Mouse (Mus musculus) E14TG2a.4 (cell line): ENCODE results near the gene Kirrel.

Source experiments
- H3K27me3 ChIP-seq: 2 replicates; pipeline ENCODE4 v1.6.1; 2014; ENCODE audit warnings: low read length, control low read depth; ENCODE audit not compliant: insufficient read depth
- H3K36me3 ChIP-seq: 2 replicates; pipeline ENCODE4 v1.6.1; 2014; ENCODE audit warnings: low read length, control low read depth; ENCODE audit not compliant: insufficient read depth
- H3K4me1 ChIP-seq: replicated peaks from 2 replicates; pipeline ENCODE4 v1.6.1; 2014; ENCODE audit warnings: low read depth, low read length, control low read depth
- H3K4me3 ChIP-seq: replicated peaks from 2 replicates; pipeline ENCODE4 v1.5.1; 2014; ENCODE audit warnings: mild to moderate bottlenecking, low read length
- H3K9me3 ChIP-seq: 2 replicates; pipeline ENCODE4 v1.6.1; 2014; ENCODE audit warnings: low read length, control low read depth
- CTCF ChIP-seq: conservative IDR thresholded peaks from 2 replicates; pipeline ENCODE4 v1.5.1; 2014; ENCODE audit warnings: low read length
- NANOG ChIP-seq: IDR thresholded peaks from 2 replicates; pipeline ENCODE4 v1.6.1; 2014; ENCODE audit warnings: borderline replicate concordance, low read length, mixed read lengths
- POU5F1 ChIP-seq: IDR thresholded peaks from 2 replicates; pipeline ENCODE4 v1.6.1; 2014; ENCODE audit warnings: low read length, borderline replicate concordance

Kirrel gene

DNA sequence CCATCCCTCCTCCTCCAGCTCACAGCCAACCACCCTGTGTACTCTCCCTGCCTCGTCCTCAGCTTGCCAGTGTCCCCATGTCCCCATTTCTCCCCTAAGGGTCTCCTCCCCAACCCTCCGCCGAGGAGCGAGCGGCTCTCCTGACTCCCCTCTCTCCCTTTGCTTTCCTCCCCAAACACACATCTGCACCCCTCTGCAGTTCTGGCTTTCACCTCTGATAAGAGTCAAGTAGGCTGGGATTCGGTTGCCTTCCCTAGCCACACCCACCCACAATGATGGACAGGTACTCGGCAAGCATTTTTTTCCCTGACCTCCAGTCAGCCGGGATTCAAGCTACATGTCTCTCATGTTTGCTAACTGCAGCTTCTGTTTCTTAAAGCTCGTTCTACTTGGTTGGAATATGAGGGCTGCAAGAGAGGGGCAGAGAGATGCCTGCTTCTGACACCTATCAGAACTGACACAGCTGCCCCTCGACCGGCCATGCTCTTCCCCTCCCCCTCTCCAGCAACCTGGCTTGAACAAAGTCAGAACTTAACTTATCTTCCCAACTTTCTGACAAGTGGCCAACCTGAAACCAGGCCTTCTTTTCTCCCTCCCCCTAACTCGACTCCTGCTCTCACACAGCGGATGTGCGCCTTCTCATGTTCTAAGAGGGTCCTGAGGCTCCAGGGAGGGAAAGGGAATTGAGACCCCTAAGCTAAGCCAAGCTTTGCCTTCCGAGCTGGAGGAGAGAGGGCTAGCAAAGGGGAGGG, 2.0 kb downstream of the Kirrel start:
- TF ChIP-seq NANOG: no peak
- TF ChIP-seq CTCF: no peak
- TF ChIP-seq POU5F1: no peak
- 0 out of 2 replicates have a peak, but pooled peaks cover 3% of the 10 kb centered on the region for H3K36me3 ChIP-seq
- H3K27me3 ChIP-seq: peaks cover 29% of the 10 kb centered on the region
- H3K9me3 ChIP-seq: no peaks in the 10 kb centered on the region
- peak overlapping the region; percentile 86 for H3K4me3 ChIP-seq
- peaks cover 60% of the 10 kb centered on the region for H3K4me1 ChIP-seq

DNA sequence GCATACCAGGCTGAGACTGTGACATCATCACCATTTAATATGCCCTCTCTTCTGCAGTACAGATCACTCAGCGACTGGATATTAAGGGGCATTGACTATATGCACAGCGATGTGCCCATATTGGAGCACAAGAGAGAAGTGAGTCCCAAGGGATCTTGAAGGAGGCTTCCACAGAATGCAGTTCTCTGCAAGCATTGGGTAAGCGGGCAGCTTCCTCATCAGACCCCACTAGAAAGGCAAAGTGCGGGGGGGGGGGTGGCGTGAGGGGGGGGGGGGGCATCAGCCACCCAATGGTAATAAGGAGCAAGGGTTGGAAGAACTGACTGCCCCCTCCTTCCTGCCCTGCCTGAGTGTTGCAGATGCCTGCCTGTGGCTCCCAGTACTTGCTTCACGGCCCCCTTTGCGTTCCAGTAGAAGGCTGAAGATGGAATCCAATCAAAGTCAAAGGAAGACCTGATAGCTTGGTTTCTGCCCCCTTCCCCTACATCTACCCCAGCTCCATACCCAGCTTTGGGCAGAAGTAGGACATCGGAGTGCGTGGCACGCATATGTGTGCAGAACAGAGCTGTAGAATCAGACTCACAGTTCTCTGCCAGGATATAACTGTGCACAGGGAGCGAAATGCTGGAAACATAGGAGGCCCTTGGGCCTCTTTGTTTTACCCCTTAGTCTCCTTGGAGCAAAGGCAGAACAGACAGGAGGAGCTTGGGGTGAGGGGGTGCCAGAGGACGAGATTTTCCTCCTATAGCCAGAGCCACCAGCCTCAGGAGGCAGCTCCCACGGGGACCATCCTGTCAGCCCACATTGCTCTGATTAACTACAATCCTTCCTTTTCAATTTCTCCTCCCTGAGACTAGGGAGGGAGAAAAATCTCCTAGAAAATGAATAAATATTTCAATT, 3.1 kb downstream of the Kirrel start:
- peaks cover 18% of the 10 kb centered on the region for H3K27me3 ChIP-seq
- no peak for TF ChIP-seq POU5F1
- no peak for TF ChIP-seq NANOG
- no peak for TF ChIP-seq CTCF
- H3K4me1 ChIP-seq: peaks cover 63% of the 10 kb centered on the region
- H3K9me3 ChIP-seq: no peaks in the 10 kb centered on the region
- H3K36me3 ChIP-seq: 0 out of 2 replicates have a peak, but pooled peaks cover 3% of the 10 kb centered on the region
- H3K4me3 ChIP-seq: peak overlapping the region; percentile 86; the same call in 1 of the 2 replicates

DNA sequence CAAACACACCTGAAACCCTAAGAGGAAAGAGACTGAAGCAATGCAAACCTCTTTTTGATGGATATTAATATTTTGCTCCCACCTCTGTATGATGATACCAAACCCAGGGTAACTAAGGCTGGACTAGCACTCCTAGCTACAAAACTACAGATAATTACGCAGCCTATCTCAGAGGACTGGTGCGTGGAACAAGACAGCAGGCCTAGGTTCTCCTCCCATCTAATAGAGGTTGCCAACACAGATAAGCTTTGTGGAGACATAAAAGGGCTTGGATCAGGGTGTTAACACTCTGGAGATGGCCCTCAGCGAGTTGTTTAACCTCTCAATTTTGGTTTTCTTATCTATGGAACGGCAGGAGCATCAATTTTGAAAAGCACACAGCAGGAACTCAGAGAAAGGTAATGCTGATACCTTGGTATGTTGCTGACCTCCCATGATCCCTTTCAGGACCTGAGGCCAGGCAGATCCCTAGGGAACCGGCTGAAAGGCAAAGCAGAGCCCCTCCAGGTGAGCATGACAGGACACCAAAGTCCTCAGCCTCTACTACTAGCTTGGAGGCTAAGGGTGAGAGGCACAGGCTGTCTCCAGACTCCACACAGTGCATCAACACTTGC, 5.0 kb downstream of the Kirrel start:
- peaks cover 7% of the 10 kb centered on the region for H3K27me3 ChIP-seq
- H3K4me3 ChIP-seq: no peak overlapping the region
- H3K36me3 ChIP-seq: 0 out of 2 replicates have a peak, but pooled peaks cover 3% of the 10 kb centered on the region
- H3K9me3 ChIP-seq: no peaks in the 10 kb centered on the region
- TF ChIP-seq POU5F1: no peak
- TF ChIP-seq CTCF: no peak
- no peak for TF ChIP-seq NANOG
- peaks cover 70% of the 10 kb centered on the region for H3K4me1 ChIP-seq

DNA sequence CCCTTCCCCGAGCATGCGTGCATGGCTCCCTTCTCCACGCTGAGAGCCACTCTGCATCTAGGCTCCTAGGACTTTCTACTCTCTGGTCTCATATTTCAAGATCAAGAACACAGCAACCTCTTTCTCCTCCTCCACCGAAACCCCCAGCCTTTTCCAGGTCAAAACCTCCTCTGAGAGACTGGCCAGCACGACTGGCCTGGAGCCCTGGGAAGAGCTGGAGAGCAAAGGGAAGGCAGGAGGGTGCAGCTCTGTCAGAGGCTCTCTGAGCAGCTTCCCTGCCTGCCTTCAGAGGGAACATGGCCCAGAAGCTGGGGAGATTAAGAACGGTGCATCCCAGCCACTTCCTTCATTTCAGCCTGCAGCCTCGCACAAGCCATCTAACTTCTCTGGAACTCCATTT, 5.8 kb downstream of the Kirrel start:
- TF ChIP-seq CTCF: no peak
- TF ChIP-seq NANOG: no peak
- TF ChIP-seq POU5F1: no peak
- Histone ChIP-seq H3K9me3 (no peaks in the 10 kb centered on the region), H3K4me3 (no peak overlapping the region), H3K4me1 (peaks cover 75% of the 10 kb centered on the region), H3K36me3 (0 out of 2 replicates have a peak, but pooled peaks cover 3% of the 10 kb centered on the region), H3K27me3 (peaks cover 7% of the 10 kb centered on the region)

DNA sequence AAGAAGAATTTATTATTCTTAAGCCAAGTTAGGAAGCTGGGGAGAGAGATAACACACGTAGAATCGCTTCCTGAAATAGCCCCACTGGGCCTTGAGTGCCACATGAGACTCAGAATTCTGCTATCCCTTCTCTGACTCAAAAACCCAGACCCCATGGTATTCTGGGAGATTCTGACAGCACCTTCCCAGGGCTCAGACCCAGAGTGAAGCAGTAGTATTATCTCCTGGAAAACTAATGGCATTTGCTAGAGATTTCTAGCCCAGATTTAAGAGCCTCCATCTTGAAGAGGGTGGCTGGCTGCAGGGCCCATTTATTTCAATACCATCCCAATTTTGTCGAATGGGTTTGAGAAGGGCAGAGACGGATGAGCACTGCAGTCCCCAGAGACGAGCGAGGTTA, 6.9 kb downstream of the Kirrel start:
- Histone ChIP-seq H3K4me1 (peaks cover 75% of the 10 kb centered on the region), H3K36me3 (0 out of 2 replicates have a peak, but pooled peaks cover 3% of the 10 kb centered on the region), H3K9me3 (no peaks in the 10 kb centered on the region), H3K27me3 (peaks cover 7% of the 10 kb centered on the region), H3K4me3 (no peak overlapping the region)
- TF ChIP-seq NANOG: no peak
- no peak for TF ChIP-seq POU5F1

DNA sequence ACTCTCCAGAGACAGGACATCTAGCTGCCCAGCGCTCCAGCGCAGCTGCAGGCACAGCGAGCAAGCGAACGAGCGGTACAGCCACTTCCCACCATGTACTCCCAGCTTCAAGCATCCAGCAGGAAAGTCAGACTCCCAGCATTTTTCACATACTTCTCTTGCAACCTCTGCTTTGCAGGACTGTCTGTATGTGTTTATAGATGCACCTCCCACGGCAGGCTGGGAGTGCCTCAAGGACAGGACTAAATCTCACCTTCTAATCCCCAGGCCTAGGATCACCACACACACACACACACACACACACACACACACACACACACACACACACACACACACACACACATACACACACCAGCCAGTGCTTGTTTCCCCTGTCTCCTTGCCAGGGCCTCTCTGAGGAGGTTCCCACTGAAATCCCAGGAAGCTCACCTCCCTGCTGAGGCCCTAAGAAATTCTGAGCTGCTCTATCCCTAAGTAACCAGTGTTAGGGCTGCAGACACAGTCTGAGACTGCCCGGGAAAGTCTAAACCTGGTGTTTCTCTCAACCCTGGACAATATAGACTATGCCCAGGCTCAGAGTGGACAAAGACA, 9.2 kb downstream of the Kirrel start:
- Histone ChIP-seq H3K4me1 (peaks cover 80% of the 10 kb centered on the region), H3K9me3 (no peaks in the 10 kb centered on the region), H3K36me3 (peaks cover 9% of the 10 kb centered on the region; the same call in 1 of the 2 replicates), H3K27me3 (no peaks in the 10 kb centered on the region), H3K4me3 (no peak overlapping the region)
- no peak for TF ChIP-seq POU5F1
- no peak for TF ChIP-seq CTCF
- no peak for TF ChIP-seq NANOG

DNA sequence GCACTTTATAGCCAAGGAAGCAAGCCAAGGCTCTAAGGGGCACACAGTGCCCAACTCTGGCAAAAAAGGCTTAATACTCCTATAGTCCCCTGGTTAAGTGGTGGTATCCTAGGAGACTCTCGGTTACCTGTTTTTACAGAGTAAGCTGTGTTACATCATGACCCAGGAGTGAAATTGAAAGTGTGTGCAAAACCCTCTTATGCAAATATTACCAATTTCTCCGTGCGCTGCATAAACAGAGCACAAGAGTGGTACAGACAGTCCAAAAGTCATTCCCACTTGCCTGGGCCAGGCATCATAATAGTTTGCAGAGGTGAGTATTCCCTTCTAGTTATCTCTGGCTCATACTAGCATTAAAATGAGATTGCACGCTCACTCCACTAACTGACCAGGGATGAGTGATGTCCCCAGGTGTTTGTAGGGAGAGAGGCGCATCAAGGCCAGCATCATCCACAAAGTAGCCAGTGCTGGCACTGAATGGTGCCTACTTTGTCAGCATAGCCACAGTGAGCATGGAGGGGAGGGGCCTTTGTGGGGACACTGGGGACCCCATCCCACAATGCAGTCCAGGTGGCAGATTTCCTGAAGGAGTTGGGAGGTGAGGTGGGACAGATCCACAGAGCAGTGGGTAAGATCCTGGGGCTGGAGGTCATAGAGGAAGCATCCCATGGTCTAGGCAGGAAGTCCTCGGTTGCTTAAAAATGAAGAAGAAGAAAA, 10.3 kb downstream of the Kirrel start:
- Histone ChIP-seq H3K9me3 (no peaks in the 10 kb centered on the region), H3K4me3 (no peak overlapping the region), H3K36me3 (peaks cover 9% of the 10 kb centered on the region; the same call in 1 of the 2 replicates), H3K27me3 (no peaks in the 10 kb centered on the region), H3K4me1 (peaks cover 85% of the 10 kb centered on the region)
- no peak for TF ChIP-seq POU5F1
- no peak for TF ChIP-seq CTCF
- TF ChIP-seq NANOG: no peak
